Mouse (Mus musculus) lung, postnatal 14 days (tissue): ENCODE results near the gene Dab1.

ENCODE experiments used
- DNase-seq: peaks from one replicate; pipeline ENCODE4 v3.0.0; 2021

The Dab1 gene

DNA sequence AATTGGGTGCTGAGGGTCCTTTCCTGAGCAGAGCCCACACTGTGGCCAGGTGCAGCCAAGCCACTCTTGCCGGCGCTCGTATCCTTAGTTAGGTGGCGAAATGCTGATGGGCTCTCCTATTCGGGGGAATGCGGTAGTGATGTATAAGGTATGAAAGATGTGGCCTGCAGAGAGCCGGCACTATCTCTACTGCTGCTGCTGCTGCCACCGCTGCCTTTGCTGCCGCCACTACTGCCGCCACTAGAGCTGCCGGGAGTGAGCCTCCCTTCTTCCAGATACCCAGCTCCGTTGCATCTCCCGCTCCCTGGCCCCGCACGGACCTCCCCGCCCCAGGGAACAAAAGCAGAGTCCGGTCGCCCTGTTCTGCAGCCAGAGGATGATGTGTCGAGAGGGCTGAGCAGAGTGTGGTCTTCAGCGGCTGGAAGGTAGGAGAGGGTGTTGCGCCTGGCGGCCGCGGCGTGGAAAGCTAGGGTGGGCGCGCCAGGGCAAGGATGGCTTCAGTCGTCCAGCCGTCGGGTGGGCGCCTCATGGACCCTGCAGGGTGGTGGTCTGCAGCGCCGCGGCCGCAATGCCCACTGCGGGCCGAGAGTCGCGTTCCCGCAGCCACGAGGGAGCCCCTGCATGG is at the start of gene Dab1:
Gene Dab1 (plus strand): TSS at position 39 of the 625 bp plus-strand sequence.
- no peak for DNase-seq

DNA sequence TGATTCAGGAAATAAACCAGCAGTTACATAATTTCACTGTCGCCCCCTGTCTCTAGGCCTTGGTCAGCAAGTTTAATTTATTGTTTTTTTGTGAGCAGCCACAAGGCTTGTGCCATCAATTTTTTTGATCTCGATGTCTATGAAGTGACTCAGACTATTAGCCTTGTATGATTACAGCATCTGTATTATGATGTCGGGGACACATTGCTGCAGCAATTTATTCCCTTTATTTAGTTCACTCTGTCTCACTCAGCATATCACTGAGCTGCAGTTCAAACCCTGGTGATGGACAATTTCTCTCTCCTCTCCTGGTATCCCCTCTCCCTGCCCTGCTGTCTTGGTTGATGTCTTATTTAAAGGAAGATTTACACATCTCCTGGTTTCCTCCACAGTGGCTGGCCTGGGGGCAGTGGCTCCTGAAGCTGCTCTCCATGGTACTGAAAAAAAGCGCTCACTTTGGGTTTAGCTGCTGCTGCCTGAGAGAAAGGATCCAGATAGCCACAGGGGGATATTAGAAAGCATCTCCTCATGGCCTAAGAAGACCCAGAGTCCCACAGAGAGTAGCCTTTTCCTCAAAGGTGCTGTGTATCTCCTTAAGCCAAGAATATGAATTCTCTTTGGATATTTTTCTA is 47.3 kb upstream of the Dab1 start:
- DNase-seq: peak; percentile 6

GRCm38 (mm10) chr4:103575556-103575955 is 43.6 kb upstream of the Dab1 start:
- no peak for DNase-seq

DNA sequence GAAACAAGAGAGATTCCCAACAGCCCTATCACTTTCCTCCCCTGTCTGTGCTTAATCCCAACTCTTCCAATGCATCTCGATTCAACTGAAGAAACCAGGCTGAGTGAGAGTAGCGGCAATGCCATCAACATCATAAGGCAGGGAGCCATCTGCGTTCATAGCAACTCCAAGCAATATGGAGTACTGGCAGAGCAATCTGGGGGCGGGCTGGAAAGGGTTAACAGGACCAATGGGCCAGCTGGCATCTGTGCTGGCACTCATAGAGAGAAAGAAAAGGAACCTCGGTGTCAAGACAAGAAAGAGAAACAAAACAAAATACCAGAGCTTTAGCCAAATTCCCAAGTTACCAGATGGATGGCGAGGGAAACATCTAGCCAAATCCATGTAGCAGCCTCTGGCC is 42.9 kb upstream of the Dab1 start:
- no peak for DNase-seq

DNA sequence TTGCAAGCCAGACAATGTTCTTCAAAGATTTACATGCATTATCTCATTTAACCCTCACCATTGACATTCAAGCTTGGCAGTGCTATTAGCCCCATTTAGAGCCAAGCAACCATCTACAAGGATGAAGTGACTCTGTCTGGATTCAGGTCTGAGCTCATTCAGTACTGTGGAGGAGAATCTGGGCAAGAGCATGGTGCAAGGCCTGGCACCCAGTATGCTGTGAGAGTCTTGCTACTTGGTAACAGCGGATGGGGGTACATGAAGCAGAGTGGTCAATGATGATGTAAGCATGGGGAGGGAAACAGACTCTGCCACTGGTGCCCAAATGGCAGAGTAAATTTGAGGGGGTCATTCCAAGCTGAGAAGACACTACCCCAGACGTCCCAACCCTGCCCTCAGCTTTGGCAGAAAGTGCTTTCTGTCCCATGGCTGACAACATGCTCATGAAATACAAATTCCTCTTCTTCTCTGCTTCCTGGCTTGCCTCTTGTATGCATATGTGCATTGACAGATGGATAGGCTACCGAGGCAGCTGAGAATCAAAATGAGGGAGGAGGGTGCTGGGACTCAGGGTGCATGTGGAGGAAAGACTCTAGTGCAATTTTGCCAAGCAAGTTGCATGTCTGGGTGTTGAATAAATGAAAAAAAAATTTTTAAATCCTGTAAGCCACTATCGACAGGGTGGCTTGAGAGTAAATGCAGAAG is 41.9 kb upstream of the Dab1 start:
- DNase-seq: no peak

DNA sequence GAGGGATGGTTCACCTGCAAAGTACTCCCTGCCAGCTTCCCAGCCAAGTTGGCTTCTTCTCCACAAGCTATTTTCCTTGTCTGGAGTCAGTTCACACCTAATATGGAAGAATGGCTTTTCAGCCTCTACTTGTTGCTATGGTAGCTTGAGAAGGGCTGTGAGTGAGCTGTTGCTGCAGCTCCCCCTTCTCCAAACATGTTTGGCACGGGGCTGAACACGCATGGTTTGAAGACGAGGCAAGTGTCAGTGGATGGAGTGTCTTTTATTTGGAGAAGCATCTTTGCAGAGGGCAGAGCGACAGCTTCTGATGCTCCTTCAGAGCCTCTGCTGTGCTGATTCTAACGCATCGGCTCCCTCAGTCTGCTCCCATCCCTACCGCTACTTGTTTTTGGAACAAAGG is 41.3 kb upstream of the Dab1 start:
- no peak for DNase-seq

GRCm38 (mm10) chr4:103580021-103580420 is 39.1 kb upstream of the Dab1 start:
- no peak for DNase-seq

DNA sequence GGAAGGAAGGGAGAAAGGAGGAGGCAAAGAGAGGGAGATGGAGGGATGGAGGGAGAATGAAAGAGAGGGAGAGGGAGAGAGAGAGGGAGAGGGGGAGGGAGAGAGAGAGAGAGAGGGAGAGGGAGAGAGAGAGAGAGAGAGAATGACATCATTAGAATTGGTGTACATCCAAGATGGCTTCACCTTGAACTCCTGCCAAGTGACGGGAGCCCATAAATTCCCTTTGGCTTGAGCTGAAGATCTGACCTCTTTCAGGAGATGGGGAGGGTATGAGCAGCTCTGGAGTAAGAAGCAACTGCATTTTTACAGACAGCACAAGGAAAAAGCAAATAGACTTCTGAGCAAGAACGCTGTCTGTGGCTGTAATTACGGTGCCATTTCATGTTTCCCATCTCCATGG is 4.1 kb upstream of the Dab1 start:
- no peak for DNase-seq

DNA sequence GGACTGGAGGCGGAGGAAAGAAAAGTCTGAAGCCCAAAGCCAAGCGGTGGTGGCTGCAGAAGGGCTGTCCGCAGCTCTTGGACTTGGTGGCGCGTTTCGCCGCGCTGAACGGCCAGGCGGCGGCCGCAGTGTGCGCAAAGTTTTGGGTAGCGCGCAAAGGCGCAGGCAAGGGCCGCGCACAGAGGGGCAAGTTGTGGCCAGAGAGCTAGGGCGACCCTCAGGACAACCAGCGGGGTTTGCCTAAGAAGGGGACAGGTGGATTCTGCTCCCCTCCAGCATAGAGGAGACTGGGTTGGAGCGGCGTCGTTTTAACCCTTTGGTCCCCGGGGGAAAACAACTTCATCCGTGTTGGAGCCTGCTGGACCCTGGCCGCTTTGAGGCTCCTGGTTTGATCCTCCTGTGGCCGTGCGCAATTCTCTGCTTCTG is 800 bp downstream of the Dab1 start:
- no peak for DNase-seq

DNA sequence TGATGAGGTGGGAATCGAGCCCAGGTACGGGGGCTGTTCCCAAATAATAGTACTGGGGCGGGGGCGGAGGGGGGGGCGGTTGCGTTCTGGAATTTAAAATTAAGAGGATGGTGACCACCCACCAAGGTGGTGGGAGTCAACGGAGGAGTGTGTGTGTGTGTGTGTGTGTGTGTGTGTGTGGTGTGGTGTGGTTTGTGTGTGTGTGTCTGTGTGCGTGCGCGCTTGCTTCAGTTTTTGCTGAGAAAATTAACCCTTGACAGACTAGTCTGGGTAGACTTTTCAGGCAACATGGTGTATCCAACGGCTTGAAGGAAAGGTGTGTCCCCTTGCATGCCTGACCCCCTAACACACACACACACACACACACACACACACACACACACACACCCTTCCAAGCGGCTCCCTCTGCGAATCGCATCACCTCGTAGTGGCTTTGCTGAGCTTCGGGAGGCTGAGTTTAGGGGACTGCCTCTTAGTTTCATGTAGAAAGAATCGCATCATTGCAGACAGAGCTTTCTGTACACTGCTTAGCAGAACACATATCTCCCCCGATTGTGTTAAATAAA is 1.5 kb downstream of the Dab1 start:
- no peak for DNase-seq

GRCm38 (mm10) chr4:103621586-103621985 is 2.4 kb downstream of the Dab1 start:
- no peak for DNase-seq

DNA sequence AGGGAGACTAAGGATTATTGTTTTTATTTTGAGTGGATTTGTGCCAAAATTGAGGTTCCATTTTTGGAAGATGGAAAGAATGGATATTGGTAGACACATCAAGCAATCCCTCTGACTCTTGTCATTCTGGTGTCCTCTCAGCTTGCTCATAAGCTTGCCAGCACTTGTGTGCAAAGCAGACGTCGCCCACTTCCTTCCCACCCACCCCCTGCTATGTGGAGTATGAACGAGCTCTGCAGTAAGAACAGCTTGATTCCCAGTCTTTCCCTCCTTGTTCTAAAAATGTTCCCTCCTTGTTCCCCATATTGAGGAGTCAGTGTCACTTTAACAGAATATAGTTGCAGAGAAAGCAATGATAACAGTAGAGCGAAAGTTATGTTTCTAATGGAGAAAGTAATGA is 11.0 kb downstream of the Dab1 start:
- DNase-seq: no peak

- DNase-seq: no peak
Observed at GRCm38 (mm10) chr4:103636168-103636776, 17.1 kb downstream of the Dab1 start.

DNA sequence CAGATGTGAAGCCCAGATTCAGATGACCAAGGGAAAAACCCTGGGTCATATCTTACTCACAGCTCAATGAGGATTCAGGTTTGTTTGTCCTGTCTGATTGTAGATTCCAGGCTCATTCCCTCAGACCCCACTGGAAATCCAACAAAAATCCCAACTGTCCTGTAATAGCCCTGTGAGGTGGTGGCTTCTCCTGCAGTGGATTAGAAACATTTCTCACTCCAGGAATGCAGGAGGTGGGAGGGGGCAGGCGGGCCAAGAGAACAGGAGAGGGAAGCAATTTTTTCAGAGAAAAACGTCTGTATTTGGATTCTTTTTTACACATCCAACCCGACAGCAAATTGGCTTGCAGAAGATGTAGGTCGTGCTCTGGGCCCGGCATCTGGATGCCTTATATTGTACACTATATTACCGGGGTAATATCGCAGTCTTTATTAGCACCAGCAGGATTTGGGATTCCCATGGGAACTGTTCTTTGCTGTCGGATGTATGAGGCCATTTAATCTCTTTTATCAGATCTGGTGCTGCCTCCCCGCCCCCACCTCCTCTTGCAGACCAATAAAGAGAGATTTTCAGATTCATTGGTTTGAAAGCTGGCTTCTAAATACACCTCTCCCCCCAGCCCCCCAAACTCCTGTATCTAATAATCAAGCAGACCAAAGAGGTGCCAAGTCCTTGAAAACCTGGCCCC is 29.2 kb downstream of the Dab1 start:
- DNase-seq: no peak

DNA sequence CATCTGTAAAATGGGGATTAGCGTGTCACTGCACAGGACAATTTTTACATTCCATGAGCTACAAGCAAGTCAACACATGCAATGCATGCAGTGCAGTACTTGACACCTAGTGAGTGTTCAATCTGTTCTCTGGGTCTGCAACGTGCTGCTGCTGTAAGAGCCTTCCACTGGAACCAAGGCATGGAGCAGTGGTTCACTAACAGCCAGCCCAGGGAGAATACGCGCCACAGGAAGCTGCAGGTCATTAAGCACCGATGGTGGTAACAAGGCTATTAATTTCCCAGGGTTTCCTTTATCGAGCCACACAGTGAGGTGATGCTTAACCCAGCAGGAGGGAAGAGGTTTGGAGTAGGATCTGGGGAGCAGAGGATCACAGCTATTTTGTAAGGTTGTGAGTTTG is 36.6 kb downstream of the Dab1 start:
- DNase-seq: no peak

GRCm38 (mm10) chr4:103661386-103661785 is 42.2 kb downstream of the Dab1 start:
- no peak for DNase-seq

DNA sequence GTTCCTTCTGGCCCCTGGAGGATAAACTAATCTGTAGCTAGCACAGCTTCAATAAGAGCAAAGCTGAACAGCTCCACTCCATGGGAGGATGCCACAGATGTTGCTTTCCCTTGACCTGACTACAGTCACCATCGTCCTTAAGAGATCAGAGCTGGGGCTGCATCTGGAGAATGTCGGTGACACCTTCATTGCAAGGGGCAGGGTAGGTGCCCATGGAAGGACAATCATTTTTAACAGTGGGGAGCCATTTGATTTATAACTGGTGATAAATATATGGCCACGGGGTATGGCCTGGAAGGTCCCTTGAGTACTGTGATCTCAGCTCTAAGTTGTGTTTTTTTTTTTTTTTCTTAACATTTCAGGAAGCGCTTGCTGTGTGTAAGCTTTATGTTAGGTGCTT is 48.3 kb downstream of the Dab1 start:
- no peak for DNase-seq

GRCm38 (mm10) chr4:103677195-103677594 is 58.0 kb downstream of the Dab1 start:
- no peak for DNase-seq

DNA sequence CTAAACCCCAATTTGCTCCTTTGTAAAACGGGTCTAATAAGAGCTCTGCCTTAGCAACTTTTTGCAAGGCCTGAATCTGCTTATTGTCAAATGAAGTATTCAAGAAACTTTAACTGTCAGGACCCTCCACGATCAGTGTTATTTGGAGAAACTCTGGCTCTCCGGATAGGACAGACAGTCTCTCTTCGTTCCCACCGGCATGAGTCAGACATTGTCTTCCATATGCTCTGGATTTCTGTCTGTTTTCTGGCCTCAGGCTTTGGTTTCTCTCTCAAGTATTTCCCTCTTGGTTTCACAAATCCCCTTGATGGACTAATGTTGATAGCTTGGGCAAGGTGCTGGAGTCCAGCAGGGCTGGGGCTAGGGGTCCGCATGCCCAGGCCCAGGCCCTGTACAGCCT is 59.3 kb downstream of the Dab1 start:
- no peak for DNase-seq

DNA sequence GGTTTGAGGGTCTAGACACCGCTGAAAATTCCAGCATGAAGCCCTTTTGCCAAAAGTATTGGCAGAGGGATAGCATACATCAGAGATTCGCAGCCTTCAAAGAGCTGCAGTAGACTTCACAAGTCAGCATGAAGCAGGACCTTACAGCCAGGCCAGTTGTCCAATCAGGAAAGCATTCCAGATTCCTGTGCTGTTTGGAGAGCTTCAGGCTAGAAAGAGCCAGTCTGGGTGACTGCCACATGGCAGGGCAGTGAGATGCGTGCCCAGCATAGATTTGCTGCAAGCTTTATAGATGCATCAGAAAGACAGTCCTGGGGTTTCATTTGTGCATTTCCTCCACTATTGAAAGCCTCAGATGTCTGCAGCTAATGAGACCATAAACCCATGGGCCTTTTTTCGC is 66.0 kb downstream of the Dab1 start:
- no peak for DNase-seq

- DNase-seq: no peak
Observed at GRCm38 (mm10) chr4:103691717-103692116, 72.6 kb downstream of the Dab1 start.

GRCm38 (mm10) chr4:103699755-103700154 is 80.6 kb downstream of the Dab1 start:
- DNase-seq: no peak

- DNase-seq: no peak
Observed at GRCm38 (mm10) chr4:103700392-103700791, 81.2 kb downstream of the Dab1 start.
